Mouse (Mus musculus) intestine, embryonic 16.5 days (tissue): ENCODE measurements around the gene Lhx3. TPM values are rescaled to one million over a fixed set of nuclear protein-coding genes. Genes with fewer than 3 reads are reported as not detected.

Experiments used
- ATAC-seq: fragments of 200-750 bp; cut with Nextera tagmentation; 2 replicates; pipeline ENCODE4 v1.8.0; 2017; ENCODE audit warnings: moderate TSS enrichment, moderate library complexity
- H3K27ac ChIP-seq: fragments of 300-500 bp; sonication (generic); 2 replicates; pipeline ENCODE4 v1.5.1; 2014; ENCODE audit warnings: mild to moderate bottlenecking, low read length
- H3K27me3 ChIP-seq: fragments of 300-500 bp; sonication (generic); replicated peaks from 2 replicates; pipeline ENCODE4 v1.6.1; 2014; ENCODE audit warnings: low read length, control low read depth, mixed read lengths; ENCODE audit not compliant: control insufficient read depth, insufficient read depth
- H3K36me3 ChIP-seq: fragments of 300-500 bp; sonication (generic); 2 replicates; pipeline ENCODE4 v1.6.1; 2014; ENCODE audit warnings: low read length, control low read depth; ENCODE audit not compliant: control insufficient read depth, insufficient read depth
- H3K4me1 ChIP-seq: fragments of 300-500 bp; sonication (generic); 2 replicates; pipeline ENCODE4 v1.6.1; 2014; ENCODE audit warnings: low read length, control low read depth, mixed read lengths; ENCODE audit not compliant: control insufficient read depth, insufficient read depth
- H3K4me2 ChIP-seq: fragments of 300-500 bp; sonication (generic); 2 replicates; pipeline ENCODE4 v1.6.1; 2014; ENCODE audit warnings: low read depth, low read length, control low read depth
- H3K4me3 ChIP-seq: fragments of 300-500 bp; sonication (generic); 2 replicates; pipeline ENCODE4 v1.5.1; 2014; ENCODE audit warnings: mild to moderate bottlenecking, low read length
- H3K9ac ChIP-seq: fragments of 300-500 bp; sonication (generic); 2 replicates; pipeline ENCODE4 v1.6.1; 2014; ENCODE audit warnings: low read depth, low read length
- H3K9me3 ChIP-seq: fragments of 300-500 bp; sonication (generic); 2 replicates; pipeline ENCODE4 v1.6.1; 2016; ENCODE audit warnings: low read length, control low read depth; ENCODE audit not compliant: control insufficient read depth
- WGBS: fragments of 180-500 bp; shearing (Covaris S2); extraction: QIAGEN DNeasy Blood & Tissue Kit; methylation state at CpG from one replicate; pipeline ENCODE4 v1.1.7; 2014; 5-methylcytosine and 5-hydroxymethylcytosine counted together
- polyA plus RNA-seq: library from polyadenylated mRNA; unstranded; fragments of >200 nt; fragmentation: Nextera tagmentation; extraction: Ambion mirVana; gene quantifications from 2 replicates; pipeline ENCODE4 v1.2.1, GENCODE M21; 2015

The Lhx3 gene
- polyA plus RNA-seq, 1 experiment from 2014 or later = 0.09 TPM

DNA sequence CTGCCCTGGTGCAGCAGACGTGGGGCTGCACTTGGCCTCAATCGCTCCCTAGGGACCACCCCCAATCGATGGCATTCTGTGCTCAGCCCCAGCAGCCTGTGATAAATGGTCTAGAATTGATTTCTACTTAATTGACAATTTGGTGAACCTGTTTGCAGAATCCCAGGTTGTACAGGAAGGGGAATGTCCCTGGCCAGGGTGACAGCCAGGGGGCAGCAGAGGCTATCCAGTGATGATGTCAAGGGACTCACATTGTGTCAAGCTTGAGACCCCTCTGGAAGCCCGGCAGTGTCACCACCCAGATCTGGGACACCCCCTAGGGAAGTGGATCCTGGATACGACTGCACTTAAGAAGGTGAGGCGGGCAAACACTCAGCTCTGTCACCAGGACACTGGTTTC, 25.4 kb downstream of the Lhx3 start:
- no peak for ATAC-seq
- H3K27ac ChIP-seq = no peak overlapping the region
- H3K4me3 ChIP-seq = no peak overlapping the region
- H3K9me3 ChIP-seq = no peaks in the 10 kb centered on the region
- H3K9ac ChIP-seq = no peak overlapping the region
- no peaks in the 10 kb centered on the region for H3K27me3 ChIP-seq
- no peak overlapping the region for H3K4me2 ChIP-seq
- WGBS = 10% methylated on average over 6 of the region's 6 CpGs
- H3K4me1 ChIP-seq = no peaks in the 10 kb centered on the region
- no peaks in the 10 kb centered on the region for H3K36me3 ChIP-seq

DNA sequence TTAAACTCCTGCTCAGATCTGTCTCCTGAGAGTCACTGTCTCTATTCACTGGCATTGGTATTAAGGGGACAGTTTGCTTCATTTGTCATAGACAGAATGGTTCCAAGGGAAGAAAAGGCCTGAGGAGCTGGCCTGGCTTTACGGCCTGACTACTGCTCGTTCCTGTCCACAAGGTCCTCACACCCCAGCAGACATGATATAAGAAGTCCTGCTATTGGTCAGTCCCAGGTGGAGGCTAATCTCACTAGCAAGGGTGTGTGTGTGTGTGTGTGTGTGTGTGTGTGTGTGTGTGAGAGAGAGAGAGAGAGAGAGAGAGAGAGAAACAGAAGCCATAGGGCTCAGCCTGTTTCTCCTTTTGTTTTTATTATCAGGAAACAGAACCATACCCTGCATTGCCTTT, 30.9 kb downstream of the Lhx3 start:
- ATAC-seq = no peak
- Histone ChIP-seq H3K4me1 (no peaks in the 10 kb centered on the region; the same call in 1 of the 2 replicates), H3K9ac (no peak overlapping the region), H3K9me3 (no peaks in the 10 kb centered on the region), H3K4me3 (no peak overlapping the region), H3K4me2 (no peak overlapping the region), H3K36me3 (no peaks in the 10 kb centered on the region), H3K27ac (no peak overlapping the region), H3K27me3 (no peaks in the 10 kb centered on the region)
- WGBS = 29% methylated on average over 2 of the region's 2 CpGs

DNA sequence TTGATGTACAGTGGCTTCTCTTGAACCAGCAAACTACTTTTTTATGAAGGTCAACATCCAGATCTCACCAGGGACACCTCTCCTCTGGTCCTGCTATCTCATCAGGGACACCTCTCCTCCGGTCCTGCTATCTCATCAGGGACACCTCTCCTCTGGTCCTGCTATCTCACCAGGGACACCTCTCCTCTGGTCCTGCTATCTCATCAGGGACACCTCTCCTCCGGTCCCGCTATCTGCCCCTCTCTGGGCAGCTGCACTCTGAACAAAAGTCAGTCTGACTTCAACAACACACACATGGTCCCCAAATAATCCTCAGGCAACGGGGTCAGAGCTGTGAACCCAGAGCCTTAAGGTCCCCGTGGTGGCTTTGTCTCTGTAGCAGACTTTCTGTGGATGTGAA, 31.4 kb downstream of the Lhx3 start:
- Histone ChIP-seq H3K4me3 (no peak overlapping the region), H3K9ac (no peak overlapping the region), H3K4me1 (peaks cover 4% of the 10 kb centered on the region; the same call in 1 of the 2 replicates), H3K36me3 (no peaks in the 10 kb centered on the region), H3K27me3 (no peaks in the 10 kb centered on the region), H3K9me3 (no peaks in the 10 kb centered on the region), H3K4me2 (no peak overlapping the region), H3K27ac (no peak overlapping the region)
- no peak for ATAC-seq
- 61% methylated on average over 5 of the region's 5 CpGs for WGBS

DNA sequence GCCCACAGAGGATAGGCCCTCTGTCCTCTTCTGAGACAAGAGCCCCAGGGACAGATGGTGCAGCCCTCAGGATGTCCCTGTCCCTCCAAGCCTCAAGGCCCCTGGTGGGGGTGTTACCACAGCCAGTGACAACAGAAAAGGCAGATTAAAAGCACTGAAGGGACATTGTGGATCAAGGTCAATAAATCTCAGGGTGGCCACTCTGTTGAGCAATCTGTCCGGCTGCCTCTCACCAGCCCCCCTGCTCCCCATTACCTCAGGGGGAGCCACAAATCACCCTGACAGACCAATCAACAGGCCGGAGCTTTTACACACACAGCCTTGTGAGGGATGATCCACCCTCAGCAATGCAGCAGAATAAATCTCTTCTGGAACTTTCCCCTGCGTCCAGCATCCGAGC, 32.9 kb downstream of the Lhx3 start:
- no peak overlapping the region for H3K27ac ChIP-seq
- H3K27me3 ChIP-seq = no peaks in the 10 kb centered on the region
- H3K36me3 ChIP-seq = no peaks in the 10 kb centered on the region
- no peak for ATAC-seq
- H3K4me1 ChIP-seq = peaks cover 4% of the 10 kb centered on the region; the same call in 1 of the 2 replicates
- H3K9ac ChIP-seq = no peak overlapping the region
- no peaks in the 10 kb centered on the region for H3K9me3 ChIP-seq
- 26% methylated on average over 4 of the region's 4 CpGs for WGBS
- H3K4me2 ChIP-seq = no peak overlapping the region
- no peak overlapping the region for H3K4me3 ChIP-seq

GRCm38 (mm10) chr2:26172166-26172565, 35.9 kb downstream of the Lhx3 start:
- no peak overlapping the region for H3K27ac ChIP-seq
- no peak overlapping the region for H3K9ac ChIP-seq
- whole genome bisulfite sequencing = 65% methylated on average over 2 of the region's 2 CpGs
- H3K4me2 ChIP-seq = no peak overlapping the region
- no peaks in the 10 kb centered on the region for H3K9me3 ChIP-seq
- no peak overlapping the region for H3K4me3 ChIP-seq
- no peaks in the 10 kb centered on the region for H3K36me3 ChIP-seq
- H3K4me1 ChIP-seq = peaks cover 9% of the 10 kb centered on the region; the same call in 1 of the 2 replicates
- no peaks in the 10 kb centered on the region for H3K27me3 ChIP-seq
- ATAC-seq = peak; percentile 69

DNA sequence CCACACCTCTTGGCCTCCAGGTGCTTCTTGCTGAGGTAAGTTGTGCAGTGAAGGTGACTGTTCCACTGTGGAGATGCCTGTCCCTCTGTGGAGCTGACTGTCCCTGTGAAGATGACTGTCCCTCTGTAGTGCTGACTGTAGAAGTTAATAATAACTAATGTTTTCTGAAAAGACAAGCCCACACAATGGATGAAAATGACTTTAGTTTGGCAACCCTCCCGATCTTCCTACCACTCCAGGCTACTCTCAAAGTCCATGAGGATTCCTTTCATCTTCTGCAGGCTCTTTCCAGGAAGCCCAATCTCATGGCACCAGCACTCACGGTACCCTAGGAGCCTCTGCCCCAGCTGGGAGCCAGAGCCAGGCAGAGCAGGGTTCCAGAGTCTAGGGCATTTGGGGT, 37.7 kb downstream of the Lhx3 start:
- ATAC-seq = no peak
- H3K4me3 ChIP-seq = no peak overlapping the region

DNA sequence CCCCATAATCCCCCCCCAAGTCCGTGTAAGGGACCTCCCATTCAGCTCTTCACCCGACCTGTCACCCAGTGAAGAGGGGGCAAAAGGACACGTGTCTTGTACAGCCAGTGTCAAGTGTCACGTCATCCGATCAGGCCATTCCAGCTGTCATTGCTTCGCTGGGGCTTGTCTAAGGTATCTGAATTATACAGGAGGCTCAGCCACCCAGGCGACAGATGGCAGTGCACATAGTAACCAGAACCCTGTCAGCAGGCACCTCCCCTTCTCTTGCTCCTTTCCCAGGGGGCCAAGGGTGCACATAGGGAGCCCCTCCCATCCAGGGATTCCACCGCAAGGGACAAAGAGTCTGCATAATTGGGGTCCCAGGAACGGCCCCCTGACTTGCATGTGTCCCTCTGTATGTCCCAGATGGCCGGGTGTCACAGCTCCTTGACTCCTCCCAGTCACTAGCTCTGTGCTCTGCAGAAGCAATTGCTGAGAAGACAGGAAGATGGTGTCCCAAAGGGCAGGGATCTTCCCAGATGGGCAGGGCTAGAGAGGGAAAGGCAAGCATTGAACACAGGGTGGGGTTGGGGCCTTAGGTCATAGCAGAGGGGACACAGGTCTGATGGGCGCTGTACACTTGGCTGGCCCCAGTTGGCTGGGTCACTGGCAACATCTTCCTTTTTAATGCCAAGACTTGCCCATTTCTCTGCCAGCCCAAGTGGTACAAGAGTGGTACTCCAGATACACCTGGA, 39.1 kb downstream of the Lhx3 start:
- H3K4me2 ChIP-seq = no peak overlapping the region

More for the DNA sequence above, 37.7 kb downstream of the Lhx3 start:
- Histone ChIP-seq H3K4me1 (peaks cover 9% of the 10 kb centered on the region; the same call in 1 of the 2 replicates), H3K27me3 (no peaks in the 10 kb centered on the region), H3K36me3 (no peaks in the 10 kb centered on the region), H3K27ac (no peak overlapping the region), H3K9me3 (no peaks in the 10 kb centered on the region), H3K9ac (0 out of 2 replicates have a peak overlapping the region, but pooled peaks have one; percentile 10), H3K4me2 (no peak overlapping the region)
- 49% methylated on average over 2 of the region's 2 CpGs for WGBS

GRCm38 (mm10) chr2:26166890-26167289, 41.2 kb downstream of the Lhx3 start:
- H3K4me2 ChIP-seq = no peak overlapping the region
- no peak overlapping the region for H3K27ac ChIP-seq
- no peak for ATAC-seq
- H3K9ac ChIP-seq = no peak overlapping the region
- H3K27me3 ChIP-seq = no peaks in the 10 kb centered on the region
- no peaks in the 10 kb centered on the region for H3K9me3 ChIP-seq
- 76% methylated on average over 3 of the region's 3 CpGs for WGBS
- H3K4me1 ChIP-seq = peaks cover 6% of the 10 kb centered on the region; the same call in 1 of the 2 replicates
- no peaks in the 10 kb centered on the region for H3K36me3 ChIP-seq
- H3K4me3 ChIP-seq = no peak overlapping the region

More for the DNA sequence above, 39.1 kb downstream of the Lhx3 start:
- 32% methylated on average over 11 of the region's 11 CpGs for WGBS
- Histone ChIP-seq H3K4me3 (no peak overlapping the region), H3K27ac (no peak overlapping the region), H3K9ac (no peak overlapping the region), H3K9me3 (no peaks in the 10 kb centered on the region), H3K4me1 (peaks cover 9% of the 10 kb centered on the region; the same call in 1 of the 2 replicates), H3K36me3 (no peaks in the 10 kb centered on the region), H3K27me3 (no peaks in the 10 kb centered on the region)
- ATAC-seq = peak; percentile 19; the same call in 1 of the 2 replicates

DNA sequence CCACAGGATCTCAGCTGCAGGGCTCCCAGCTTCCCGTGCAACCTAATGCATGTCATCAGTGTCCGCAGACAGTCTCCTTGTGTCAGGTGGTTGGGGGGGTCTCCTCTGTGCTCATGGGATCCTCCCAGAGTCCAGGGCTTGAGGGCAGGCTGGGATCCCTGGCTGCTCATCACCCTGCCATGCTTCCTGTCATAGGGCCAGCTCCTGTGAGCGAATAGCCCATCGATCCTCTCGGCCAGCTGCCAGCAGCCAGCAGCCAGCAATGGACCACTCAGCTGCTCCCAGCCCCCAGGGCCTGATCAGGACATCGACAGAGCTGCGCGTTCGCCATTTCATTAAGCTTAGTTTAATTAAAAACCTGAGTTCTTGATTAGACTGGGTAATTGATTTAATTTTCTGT, 50.0 kb downstream of the Lhx3 start:
- WGBS = 88% methylated on average over 9 of the region's 9 CpGs
- ATAC-seq = no peak
- Histone ChIP-seq H3K9ac (no peak overlapping the region), H3K27ac (no peak overlapping the region), H3K4me1 (no peaks in the 10 kb centered on the region), H3K4me2 (no peak overlapping the region), H3K27me3 (no peaks in the 10 kb centered on the region), H3K36me3 (no peaks in the 10 kb centered on the region), H3K4me3 (no peak overlapping the region), H3K9me3 (no peaks in the 10 kb centered on the region)
